Mouse (Mus musculus): Measurements from ENCODE around the gene Bcr.

The Bcr gene

DNA sequence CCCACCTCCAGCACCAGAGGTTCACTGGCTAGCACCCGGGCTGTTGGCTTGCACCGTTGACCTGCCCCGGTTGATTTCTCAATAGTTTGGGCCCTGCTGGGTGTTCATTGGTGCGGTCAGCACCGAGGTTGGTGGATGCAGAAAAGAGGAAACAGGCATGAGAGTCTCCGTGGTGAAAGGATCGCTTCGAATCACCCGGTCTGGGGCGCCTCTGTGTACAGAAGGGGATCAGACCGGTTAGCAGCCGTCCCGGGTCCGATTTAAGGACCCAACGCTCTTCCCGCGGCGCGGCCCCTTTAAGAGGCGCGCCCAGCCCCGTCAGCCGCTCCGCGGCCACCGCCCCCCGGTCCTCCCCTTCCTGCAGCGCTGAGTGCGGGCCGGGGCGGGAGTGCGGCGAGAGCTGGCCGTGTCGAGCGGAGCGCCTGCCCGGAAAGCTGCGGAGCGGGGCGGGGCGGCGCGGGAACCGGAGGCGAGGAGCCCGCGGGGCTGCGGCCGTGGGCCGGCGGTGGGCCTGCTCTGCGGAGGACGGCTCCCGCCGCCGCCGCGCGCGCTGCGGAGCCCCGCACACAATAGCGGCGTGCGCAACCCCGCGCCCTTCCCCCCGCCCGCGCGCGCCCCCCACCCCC, at the start of gene Bcr:
Gene Bcr (plus strand): TSS at position 376 of the 626 bp plus-strand sequence.
- DNase-seq (ENCODE audit: low read depth, low spot score) = no peak

DNA sequence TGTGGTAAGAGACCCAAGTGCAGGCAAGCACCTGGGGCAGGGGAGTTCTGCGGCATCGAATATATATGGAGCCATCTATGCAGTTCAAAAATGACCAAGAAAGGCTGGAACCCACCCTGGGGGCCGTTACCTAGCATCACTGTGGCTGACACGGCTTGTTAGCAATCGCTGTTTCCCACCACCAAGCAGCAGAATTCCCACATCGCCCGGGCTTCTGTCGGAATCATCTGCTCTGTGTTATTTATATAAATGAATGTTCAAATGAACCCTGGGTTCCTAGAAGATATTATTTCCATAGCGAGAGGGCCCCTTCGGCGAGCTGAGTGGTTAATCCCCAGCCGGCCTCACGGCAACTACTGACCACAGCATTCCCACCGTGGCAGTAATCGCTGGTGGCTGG, 49.7 kb upstream of the Bcr start:
- DNase-seq (ENCODE audit: low read depth, low spot score) = no peak

DNA sequence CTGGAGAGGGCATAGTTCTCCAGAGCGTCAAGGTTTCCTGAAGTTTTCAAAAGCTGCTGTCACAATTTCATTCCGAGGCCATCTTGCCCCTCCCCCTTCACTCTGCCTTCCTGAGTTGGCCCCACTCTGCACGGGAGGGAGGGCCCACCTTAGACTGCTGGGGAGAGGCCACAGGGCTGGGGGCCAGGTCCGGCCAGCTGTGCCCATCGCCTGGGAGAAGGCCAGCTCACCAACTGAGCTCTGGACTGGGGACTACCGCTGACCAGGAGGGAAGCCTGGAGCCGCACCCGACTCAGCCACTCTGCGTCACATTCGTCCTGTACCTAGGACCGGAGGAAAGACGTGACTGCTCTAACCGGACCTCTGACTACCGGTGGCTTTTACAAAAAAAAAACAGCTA, 44.9 kb upstream of the Bcr start:
- DNase-seq (ENCODE audit: low read depth, low spot score) = no peak

DNA sequence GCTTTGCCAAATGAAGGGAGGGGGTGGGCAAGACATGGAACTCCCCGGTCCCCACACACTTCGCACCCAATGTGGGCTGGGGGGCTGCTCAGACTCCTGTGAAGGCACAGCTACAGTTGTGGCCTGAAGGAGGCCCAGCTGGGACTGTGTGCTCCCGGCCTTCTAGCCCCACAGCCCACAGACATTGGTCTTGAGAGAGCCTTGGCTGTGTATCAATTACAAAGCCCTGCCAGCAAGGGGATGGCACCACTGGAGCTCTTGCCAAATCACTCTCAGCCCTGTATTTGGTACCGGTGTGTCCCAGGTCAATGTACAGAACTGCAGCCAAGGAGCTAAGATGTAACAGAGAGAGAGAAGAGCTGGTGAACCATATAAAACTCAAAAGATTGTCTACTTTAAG, 43.9 kb upstream of the Bcr start:
- DNase-seq (ENCODE audit: low read depth, low spot score) = no peak

DNA sequence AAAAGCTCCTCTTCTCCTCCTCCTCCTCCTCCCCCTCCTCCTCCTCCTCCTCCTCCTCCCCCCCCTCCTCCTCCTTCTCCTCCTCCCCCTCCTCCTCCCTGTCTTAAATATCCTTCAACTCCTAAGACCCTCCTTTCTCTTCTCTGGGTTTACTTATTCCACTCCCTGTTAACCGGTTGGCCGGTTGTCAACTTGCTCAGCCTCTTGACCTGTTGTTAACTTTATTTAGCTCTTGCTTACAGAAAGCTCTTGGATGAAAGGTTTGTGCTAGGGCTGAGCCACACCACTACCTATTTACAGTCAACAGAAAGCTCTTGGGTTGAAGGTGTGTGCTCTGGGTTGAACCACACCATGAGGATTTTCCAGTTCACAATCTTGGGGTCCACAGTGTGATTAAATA, 40.1 kb upstream of the Bcr start:
- no peak for DNase-seq (ENCODE audit: low read depth, low spot score)

DNA sequence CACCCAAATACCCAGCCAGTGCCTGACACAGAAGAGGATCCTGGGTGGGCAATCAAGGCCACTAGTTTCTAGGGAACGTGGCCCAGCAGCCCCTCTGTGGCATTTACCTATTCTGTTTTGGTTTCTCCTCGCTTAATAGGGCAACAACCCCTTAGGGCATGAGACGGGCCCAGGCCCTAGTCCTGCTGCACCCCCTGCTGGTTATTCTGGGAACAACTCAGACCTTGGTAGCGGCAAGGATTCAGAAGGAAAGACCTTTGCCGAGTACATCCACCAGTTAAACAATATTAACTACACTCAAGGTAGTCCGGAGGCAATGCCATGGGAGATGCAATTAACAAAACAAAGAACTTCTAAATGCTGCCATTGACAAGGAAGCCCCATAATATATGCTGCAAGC, 39.3 kb upstream of the Bcr start:
- DNase-seq (ENCODE audit: low read depth, low spot score) = no peak

DNA sequence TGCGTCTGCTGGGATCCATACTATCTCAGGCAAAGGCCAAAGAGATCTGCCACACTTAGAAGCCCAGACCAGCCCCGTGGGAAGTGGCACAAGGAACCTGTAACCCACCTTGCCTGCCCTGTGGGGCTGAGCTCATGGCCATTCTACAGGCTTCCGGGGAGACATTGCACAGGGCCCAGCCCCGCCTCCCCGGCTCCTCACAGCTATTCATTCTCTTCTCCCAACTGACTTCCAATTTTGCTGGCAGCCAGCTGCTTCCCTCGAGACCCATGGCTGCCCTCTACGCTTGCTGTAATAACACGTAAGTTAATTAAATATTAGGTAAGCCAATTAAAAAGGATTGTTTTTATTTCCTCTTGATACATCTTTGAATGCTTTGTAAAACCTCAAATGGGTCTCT, 33.9 kb upstream of the Bcr start:
- DNase-seq (ENCODE audit: low read depth, low spot score) = no peak

DNA sequence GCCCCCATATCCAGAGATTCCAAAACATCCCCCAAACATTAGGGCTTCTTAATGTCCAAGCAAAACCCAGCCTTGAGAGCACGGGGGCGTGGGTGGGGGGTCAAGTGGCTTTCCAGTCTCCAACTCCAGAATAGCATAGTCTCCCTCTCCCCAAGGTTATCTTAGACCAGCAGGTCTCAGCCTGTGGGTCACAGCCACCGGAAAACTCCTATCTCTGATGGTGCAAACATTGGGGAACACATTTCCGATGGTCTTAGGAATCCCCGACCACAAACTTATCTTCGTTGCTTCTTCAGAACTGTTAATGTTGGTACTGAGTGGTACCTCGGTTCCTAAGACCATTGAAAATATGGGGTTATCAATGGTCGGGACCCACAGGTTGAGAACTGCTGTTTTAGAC, 31.6 kb upstream of the Bcr start:
- DNase-seq (ENCODE audit: low read depth, low spot score) = no peak

DNA sequence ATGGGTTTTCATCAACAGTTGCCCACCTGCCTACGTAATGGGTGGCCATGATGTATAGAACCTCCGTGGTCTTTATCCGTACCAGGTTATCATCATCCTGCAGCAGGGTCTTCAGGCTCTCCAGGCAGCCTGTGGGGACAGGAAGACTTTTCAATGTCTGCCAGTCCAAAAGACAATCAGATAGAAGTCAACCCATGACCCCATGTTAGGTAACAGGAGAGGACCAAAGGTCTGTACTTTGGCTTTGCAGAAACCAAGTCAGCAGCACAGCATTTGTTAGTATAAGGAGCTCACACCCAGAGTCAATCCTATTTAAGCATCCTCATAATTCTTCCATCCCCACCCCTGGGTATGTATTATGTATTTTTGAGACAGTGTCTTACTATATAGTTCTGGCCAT, 30.7 kb upstream of the Bcr start:
- DNase-seq (ENCODE audit: low read depth, low spot score) = no peak

DNA sequence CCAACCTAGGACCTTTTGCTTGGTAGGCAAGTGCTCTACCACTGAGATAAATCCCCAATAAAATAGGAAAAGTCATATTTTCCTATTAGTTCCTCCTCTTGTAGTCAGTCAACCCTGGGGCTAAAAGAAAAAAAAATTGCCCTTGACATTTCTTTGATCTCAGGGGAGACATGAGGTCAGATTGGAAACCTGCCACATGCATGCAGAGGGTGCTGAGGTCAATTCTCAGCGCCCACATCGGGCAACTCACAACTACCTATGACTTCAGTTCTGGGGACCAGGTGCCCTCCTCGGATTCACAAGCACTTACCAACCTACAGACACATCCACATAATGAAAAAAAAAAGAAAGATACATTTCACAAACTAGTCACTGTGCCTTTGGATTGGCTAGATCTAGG, 30.2 kb upstream of the Bcr start:
- DNase-seq (ENCODE audit: low read depth, low spot score) = no peak

DNA sequence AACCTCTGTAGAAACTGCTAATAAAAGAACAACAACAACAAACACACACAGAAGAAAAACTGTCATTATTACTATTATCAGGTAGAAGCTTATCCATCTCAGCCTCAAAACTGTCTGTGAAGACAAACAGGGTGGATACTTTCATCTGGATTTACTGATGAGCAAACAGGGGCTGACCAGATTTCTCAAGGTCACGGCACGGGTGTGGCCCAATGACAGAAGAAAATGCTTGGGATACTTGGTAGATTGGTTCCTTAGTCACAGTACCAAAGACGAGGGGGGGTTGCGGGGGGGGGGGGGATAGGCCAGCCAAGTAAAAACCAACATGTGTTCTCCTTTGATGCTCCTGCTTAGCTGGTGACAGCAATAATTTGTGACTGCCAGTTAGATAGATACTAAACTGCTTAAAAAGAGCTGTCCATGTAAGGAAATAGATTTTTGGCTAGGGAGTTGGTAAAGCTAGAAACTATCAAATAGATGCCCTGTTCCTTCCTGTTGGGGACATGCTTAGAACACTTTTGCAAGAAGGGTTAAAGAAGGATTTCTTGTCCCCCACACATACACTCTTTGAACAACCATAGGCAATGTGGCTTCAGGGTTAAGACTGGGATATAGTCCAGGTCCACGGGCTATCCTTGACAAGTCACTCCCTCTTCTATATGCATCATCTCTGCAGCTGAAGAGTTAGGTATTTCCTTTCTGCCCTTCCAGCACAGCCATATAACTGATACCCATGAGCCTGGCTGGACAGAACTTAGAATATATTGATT, 28.9 kb upstream of the Bcr start:
- no peak for DNase-seq (ENCODE audit: low read depth, low spot score)

DNA sequence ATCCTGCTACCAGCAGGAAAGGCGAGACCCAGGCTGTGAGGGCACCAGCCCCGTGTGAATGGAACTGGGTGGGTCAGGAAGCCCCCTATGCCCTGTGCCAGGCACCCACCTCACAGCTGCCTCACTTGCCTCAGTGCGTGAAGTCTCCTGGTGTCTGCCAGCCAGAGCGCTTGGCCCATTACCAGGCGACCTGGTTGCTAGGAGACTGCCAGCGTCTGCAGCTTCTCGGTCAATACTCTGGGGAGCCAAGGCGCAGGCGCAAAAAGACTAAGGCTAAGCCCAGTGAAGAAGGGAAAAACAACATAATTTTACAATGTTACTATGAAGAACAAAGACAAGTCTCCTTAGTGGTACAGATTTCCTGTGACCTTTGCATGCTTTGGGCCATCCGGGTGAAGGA, 28.0 kb upstream of the Bcr start, which contains the start of gene Rsph14:
Gene Rsph14 (minus strand): TSS at position 192 of the 400 bp plus-strand sequence.
- no peak for DNase-seq (ENCODE audit: low read depth, low spot score)

DNA sequence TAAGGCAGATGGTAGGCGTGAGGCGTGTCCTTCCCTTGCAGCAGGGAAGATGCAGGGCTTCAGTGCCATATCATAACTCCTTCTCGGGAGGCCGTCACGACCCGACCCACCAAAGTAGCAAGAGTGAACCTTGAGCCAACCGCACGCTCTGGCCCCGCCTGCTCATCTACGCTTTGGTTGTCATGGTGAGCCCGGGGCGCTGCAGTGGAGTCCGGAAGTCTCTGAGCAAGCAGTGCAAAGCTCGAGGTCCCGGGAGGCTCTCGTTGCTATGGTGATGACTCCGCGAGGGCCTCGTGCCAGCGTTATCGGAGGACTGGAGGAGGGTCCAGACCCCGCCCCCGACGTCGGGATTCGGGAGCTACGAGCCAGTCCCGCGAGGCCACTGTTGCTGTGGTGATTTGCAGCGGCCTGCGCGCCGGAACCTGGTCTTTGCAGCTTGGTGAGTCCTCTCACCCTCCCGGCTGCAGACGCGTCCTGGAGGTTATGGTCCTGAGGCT, 23.5 kb upstream of the Bcr start, which contains the start of gene Rab36:
Gene Rab36 (plus strand): TSS at position 176 of the 497 bp plus-strand sequence.
- DNase-seq (ENCODE audit: low read depth, low spot score) = no peak

DNA sequence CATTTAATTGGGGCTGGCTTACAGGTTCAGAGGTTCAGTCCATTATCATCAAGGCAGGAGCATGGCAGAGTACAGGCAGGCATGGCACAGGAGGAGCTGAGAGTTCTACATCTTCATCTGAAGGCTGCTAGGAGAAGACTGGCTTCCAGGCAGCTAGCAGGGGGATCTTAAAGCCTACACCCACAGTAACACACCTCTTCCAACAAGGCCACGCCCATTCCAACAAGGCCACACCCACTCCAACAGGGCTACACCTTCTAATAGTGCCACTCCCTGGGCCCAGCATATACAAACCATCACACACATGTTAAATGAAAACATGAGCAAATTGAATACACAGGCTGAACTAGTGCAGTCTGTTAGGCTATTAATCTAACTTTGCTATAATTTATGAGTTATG, 18.3 kb upstream of the Bcr start:
- peak; percentile 11 for DNase-seq (ENCODE audit: low read depth, low spot score)

DNA sequence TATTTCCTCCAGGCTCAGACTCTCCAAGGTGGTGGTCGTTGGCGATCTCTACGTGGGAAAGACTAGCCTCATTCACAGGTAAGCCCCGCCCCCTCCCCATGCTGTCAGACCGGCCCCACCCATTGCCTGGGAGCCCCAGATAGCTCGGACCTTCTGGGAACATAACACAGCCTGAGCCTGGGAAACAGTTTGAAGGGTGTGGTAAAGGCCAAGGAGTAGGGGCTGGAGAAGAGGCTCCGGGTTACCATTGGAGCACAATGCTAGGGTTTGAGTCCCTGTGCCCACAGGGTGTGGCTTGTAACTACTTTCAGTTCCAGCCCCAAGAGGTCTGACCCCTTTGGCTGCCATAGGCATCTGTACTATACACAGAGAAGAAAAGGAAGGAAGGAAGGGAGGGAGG, 15.9 kb upstream of the Bcr start:
- DNase-seq (ENCODE audit: low read depth, low spot score) = no peak

DNA sequence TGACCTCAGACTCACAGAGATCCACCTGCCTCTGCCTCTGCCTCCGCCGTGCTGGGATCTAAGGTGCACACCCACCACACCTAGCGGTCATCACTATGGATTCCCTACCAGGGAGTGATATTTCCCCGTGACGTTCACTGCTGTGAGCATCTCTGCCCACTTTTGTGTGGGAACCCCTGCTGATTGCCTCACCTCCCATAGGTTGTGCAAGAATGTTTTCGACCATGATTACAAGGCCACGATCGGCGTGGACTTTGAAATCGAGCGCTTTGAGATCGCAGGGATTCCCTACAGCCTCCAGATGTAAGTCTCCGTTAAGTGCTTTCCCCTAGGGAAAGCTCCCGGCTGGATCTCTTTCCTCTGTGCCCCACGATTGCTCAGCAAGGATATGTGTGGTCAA, 14.6 kb upstream of the Bcr start:
- no peak for DNase-seq (ENCODE audit: low read depth, low spot score)

DNA sequence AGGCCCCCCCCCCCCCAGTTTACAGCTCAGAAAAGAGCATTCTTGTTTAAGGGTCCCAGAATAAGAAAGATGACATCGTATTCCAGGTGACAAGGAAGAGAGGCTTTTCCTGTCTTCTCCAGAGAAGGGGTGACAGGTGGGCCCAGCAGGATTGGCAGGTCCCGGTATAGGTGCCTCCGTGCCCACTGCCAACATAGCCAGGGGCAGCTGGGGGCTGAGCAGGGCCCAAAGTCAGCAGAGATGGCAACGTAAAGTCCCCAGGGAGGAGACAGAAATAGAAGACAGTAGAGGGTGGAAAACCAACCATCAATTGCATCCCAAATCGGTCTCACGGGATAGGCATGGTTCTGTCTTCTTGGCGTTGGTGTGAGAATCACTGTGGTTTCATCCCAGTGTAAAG, 11.7 kb upstream of the Bcr start:
- DNase-seq (ENCODE audit: low read depth, low spot score) = no peak

DNA sequence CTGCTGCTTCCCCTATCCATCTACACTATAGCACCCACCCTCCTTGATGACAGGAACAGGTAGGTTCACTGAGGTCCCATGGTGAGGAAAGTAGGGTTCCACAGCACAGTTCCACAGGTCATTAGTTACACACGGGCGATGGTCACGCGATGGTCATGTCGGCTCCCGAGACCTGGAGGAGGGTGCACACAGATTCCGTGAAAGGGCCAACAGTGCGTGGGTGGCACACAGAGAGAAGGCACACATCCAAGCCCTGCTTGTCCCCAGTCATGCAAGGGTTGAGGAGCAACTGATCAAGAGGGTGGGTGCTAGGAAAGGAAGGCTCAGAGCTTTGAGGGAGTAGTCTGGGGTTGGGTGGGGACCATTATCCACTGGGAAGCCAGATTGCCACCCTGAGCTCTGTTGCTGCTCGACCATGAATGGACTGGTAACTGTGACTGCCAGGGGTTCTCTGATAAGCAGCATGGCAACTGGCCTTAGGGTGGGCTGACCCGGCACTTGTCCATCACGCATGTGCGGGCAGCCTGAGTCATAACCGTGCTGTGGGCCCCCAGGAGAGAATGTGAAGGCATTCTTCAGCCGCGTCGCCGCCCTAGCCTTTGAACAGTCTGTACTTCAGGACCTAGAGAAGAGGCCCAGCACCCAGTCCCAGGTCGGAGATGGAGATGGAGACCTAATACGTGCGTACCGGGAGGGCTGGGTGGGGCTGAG, 8.9 kb upstream of the Bcr start:
- DNase-seq (ENCODE audit: low read depth, low spot score) = no peak

DNA sequence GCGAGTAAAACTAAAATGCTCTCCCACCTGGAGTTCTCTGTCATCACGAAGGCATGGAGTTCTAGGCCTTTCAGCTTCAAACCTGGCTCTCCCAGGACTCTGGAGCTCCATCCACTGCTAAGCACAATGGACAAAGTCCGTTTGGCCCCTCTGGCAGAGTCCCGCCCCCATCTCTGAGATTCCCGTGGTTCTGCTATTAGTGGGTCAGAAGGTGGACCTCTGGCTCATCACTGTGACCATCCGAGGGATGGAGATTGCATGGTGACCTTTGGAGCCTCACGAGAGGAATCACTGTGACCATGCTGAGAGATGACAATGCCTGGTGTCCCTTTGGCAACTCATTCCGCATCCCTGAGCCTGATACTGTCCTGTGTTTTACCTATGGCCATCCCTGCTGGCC, 7.5 kb upstream of the Bcr start:
- no peak for DNase-seq (ENCODE audit: low read depth, low spot score)

DNA sequence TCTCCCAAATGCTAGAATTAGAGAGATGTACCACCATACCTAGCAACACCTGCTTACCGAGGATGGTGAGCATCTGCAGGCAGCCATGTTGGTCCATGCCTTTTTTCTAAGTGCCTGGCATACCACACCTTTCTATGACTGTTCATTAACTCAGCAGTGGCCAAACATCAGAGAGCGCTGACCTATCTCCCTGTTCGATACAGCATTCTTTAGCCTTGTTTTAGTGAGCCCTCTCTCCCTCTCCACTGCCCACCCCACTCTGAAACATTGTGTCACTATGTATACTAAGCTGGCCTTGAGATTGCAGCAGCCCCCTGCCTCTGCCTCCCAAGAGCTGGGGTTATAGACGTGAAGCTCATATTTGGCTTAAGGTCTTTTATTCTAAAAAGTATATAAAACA, 6.7 kb upstream of the Bcr start:
- no peak for DNase-seq (ENCODE audit: low read depth, low spot score)

DNA sequence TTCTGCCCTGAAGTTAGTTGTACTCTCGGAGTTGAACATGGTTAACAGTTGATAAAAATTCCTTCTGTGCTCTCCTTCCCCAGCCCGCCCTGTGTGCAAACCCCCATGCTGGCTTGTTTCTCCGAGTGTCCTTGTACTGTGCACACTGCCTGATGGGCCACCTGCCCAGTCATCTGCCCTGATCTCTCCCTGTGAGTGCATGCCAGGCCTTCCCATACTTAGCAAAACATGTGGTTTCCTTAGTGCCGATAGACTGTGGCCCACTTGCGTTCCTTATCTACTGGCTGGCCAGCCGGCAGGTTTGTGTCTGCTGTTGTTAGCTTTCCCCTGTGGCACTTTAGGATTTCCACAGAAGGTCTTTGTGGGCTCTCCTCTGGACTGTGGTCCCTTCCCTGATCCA, 6.3 kb upstream of the Bcr start:
- DNase-seq (ENCODE audit: low read depth, low spot score) = no peak

DNA sequence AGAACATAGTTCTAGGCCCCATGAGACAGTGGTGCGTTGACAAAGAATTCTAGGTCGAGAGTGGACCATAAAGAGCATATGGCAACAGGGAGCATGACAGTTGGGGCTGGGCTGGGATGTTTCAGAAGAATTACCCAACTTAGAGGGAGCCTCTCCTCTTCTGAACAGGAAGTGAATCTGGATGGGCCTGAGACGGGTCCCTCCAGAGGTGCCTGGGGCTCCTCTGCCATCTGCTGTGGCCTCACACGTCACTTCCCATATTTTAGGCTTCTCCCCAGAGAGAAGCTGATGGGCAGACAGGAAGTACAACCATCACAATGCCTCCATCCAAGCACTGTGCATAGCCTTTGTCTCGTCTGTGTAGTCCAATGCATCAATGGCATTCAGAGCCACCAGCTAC, 4.7 kb upstream of the Bcr start:
- DNase-seq (ENCODE audit: low read depth, low spot score) = no peak

DNA sequence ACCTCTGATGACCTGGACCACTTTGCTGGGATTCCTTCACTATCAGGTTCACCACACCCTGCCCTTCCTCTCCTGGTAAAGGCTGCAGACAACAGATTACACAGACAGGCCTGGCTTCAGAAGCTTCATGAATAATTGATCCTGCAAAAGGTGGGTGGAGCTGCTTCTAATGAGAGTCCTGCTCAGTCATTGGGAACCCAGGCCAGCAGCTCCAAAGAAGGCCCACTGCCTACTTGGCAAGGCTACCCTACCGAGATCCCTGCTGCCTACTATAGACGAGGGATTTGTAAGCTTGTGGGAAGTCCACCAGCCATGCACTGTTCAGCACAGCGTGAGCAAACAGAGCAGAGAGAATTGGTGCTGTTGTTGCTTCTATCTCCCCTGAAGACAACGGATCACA, 4.1 kb upstream of the Bcr start:
- DNase-seq (ENCODE audit: low read depth, low spot score) = no peak

Data from c-Kit-negative CD71-positive TER-119-positive erythroid progenitor cells, embryonic 14.5 days (primary cell).